Mouse (Mus musculus) midbrain, postnatal 0 days (tissue): Measurements from ENCODE around the gene Eppin. TPM values are rescaled to one million over a fixed set of nuclear protein-coding genes. Genes with fewer than 3 reads are reported as not detected.
A peak's percentile ranks its signal among the peaks of the same experiment; 100 is the strongest.

ENCODE experiments used
- ATAC-seq: fragments of 200-750 bp; cut with Nextera tagmentation; 2 replicates; pipeline ENCODE4 v1.8.0; 2017; ENCODE audit warnings: moderate number of reproducible peaks, mild to moderate bottlenecking, moderate TSS enrichment, moderate library complexity; ENCODE audit not compliant: low FRiP score
- DNase-seq: peaks from one replicate; pipeline ENCODE4 v3.0.0-alpha.2; 2015; ENCODE audit warnings: low spot score
- H3K27ac ChIP-seq: fragments of 300-500 bp; sonication (generic); 2 replicates; pipeline ENCODE4 v1.5.1; 2014; ENCODE audit warnings: low read depth, mild to moderate bottlenecking, low read length, mixed read lengths
- H3K27me3 ChIP-seq: fragments of 300-500 bp; sonication (generic); 2 replicates; pipeline ENCODE4 v1.6.1; 2014; ENCODE audit warnings: low read length, control low read depth, mixed read lengths; ENCODE audit not compliant: insufficient read depth
- H3K36me3 ChIP-seq: fragments of 300-500 bp; sonication (generic); 2 replicates; pipeline ENCODE4 v1.6.1; 2014; ENCODE audit warnings: low read length, control low read depth, mixed read lengths; ENCODE audit not compliant: insufficient read depth
- H3K4me1 ChIP-seq: fragments of 300-500 bp; sonication (generic); 2 replicates; pipeline ENCODE4 v1.6.1; 2014; ENCODE audit warnings: mild to moderate bottlenecking, control low read depth, antibody characterized with exemption, low read length, mixed read lengths; ENCODE audit not compliant: insufficient read depth
- H3K4me2 ChIP-seq: fragments of 300-500 bp; sonication (generic); 2 replicates; pipeline ENCODE4 v1.6.1; 2014; ENCODE audit warnings: low read depth, mild to moderate bottlenecking, low read length, mixed read lengths; ENCODE audit not compliant: poor library complexity, severe bottlenecking
- H3K4me3 ChIP-seq: fragments of 300-500 bp; sonication (generic); 2 replicates; pipeline ENCODE4 v1.5.1; 2014; ENCODE audit warnings: low read depth, mild to moderate bottlenecking, low read length, moderate library complexity
- H3K9ac ChIP-seq: fragments of 300-500 bp; sonication (generic); replicated peaks from 2 replicates; pipeline ENCODE4 v1.6.1; 2014; ENCODE audit warnings: mild to moderate bottlenecking, low read length, moderate library complexity, mixed read lengths; ENCODE audit not compliant: poor library complexity, severe bottlenecking
- H3K9me3 ChIP-seq: fragments of 300-500 bp; sonication (generic); 2 replicates; pipeline ENCODE4 v1.6.1; 2016; ENCODE audit warnings: low read length, control low read depth
- CTCF ChIP-seq: IDR thresholded peaks from 2 replicates; pipeline ENCODE4 v1.5.1; 2016; ENCODE audit warnings: antibody characterized with exemption, mild to moderate bottlenecking
- WGBS: fragments of 180-500 bp; shearing (Covaris S2); extraction: QIAGEN DNeasy Blood & Tissue Kit; methylation state at CpG from one replicate; pipeline ENCODE4 v1.1.7; 2014; 5-methylcytosine and 5-hydroxymethylcytosine counted together
- polyA plus RNA-seq: library from polyadenylated mRNA; unstranded; fragments of >200 nt; fragmentation: Nextera tagmentation; extraction: Ambion mirVana; gene quantifications from 2 replicates; pipeline ENCODE4 v1.2.1, GENCODE M21; 2015
- total RNA-seq: library from RNA; depleted of rRNA; stranded (reverse); fragments of >200 nt; gene quantifications from 2 replicates; pipeline ENCODE4 v1.2.3, GENCODE M21; 2014

Eppin gene
- total and polyA plus RNA-seq, 2 experiments from 2014 or later: not detected

GRCm38 (mm10) chr2:164558426-164558825 lies 35.0 kb downstream of the Eppin start:
- no peak for TF ChIP-seq CTCF

GRCm38 (mm10) chr2:164551502-164551901 lies 41.9 kb downstream of the Eppin start:
- ATAC-seq (no peak), DNase-seq (no peak)
- no peaks in the 10 kb centered on the region for H3K9me3 ChIP-seq
- no peak overlapping the region for H3K9ac ChIP-seq
- H3K27ac ChIP-seq: no peak overlapping the region
- H3K4me1 ChIP-seq: no peaks in the 10 kb centered on the region; the same call in 1 of the 2 replicates
- H3K27me3 ChIP-seq: no peaks in the 10 kb centered on the region
- WGBS: 92% methylated on average over 9 of the region's 9 CpGs
- H3K4me3 ChIP-seq: no peak overlapping the region
- no peaks in the 10 kb centered on the region for H3K36me3 ChIP-seq
- no peak overlapping the region for H3K4me2 ChIP-seq
- TF ChIP-seq CTCF: no peak

More at GRCm38 (mm10) chr2:164558426-164558825, 35.0 kb downstream of the Eppin start:
- Histone ChIP-seq H3K9ac (no peak overlapping the region), H3K27me3 (no peaks in the 10 kb centered on the region; the same call in 1 of the 2 replicates), H3K36me3 (no peaks in the 10 kb centered on the region), H3K4me2 (no peak overlapping the region), H3K4me1 (no peaks in the 10 kb centered on the region), H3K27ac (no peak overlapping the region), H3K9me3 (no peaks in the 10 kb centered on the region), H3K4me3 (no peak overlapping the region)
- 88% methylated on average over 8 of the region's 8 CpGs for WGBS
- ATAC-seq (no peak), DNase-seq (no peak)

DNA sequence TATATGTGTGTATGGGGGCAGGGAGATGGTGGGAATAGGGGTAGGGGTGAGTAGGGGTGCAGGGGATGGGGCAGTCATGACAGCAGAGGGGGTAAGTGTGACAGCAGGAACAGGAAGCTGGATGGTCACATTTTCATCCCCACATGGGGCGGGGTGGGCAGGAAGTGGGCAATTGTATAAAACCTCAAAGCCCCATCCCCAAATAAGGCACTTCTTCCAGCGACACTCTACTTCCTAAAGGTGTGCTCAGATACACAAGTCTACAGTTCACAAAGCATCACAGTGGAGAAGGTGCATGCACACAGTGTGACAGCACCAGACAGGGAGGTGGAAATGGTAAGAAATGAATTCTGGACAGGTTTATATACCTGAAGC lies 42.5 kb downstream of the Eppin start:
- Histone ChIP-seq H3K4me3 (no peak overlapping the region), H3K27me3 (no peaks in the 10 kb centered on the region), H3K9me3 (no peaks in the 10 kb centered on the region), H3K4me2 (no peak overlapping the region), H3K36me3 (no peaks in the 10 kb centered on the region), H3K27ac (no peak overlapping the region), H3K4me1 (no peaks in the 10 kb centered on the region; the same call in 1 of the 2 replicates), H3K9ac (no peak overlapping the region)
- DNase-seq (no peak), ATAC-seq (no peak)
- no peak for TF ChIP-seq CTCF
- 74% methylated on average over 2 of the region's 2 CpGs for WGBS

DNA sequence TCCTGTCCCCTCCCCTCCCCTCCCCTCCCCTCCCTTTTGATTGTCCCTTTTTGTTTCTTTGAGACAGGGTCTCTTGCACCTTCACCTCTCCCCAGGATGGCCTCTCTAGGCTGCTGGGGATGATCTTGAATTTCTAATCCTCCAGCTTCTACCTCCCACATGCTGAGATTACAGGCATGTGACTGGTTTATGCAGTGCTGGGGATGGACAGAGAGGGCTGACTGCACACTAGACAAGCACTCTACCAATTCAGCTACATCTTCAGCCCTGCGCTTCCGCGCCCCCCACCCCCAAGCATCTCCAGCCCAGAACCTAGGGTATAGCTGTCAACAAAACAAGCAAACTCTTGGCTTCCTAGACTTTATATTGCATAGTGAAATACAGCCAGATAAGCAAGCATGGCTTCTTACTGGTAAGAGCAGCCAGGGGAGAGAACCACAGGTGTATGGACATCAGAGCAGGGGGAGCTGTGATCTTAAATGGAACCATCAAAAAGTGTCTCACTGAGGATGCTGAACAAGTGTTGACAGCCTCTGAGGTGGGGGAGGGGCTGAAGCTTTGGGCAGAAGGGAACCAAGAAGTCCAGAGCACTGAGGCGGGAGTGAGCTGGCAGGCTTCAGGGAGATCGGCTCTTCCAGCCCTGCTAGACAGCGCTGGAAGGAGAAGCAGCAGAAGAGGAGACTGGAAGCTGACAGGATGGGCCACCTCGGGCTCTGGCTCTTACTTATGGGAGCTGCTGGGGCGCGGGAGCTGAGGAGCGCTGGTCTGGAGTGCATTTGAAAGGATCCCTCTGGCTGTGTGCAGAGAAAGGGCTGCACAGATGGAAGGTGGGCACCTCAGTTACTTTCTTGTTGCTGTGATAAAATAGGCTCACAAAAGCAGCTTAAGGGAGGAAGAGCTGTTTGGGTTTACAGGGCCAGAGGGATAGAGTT lies 43.2 kb downstream of the Eppin start:
- no peak for TF ChIP-seq CTCF
- peak; percentile 11 for DNase-seq
- H3K4me3 ChIP-seq: no peak overlapping the region
- H3K27ac ChIP-seq: no peak overlapping the region
- no peaks in the 10 kb centered on the region; the same call in 1 of the 2 replicates for H3K4me1 ChIP-seq
- H3K4me2 ChIP-seq: peak overlapping the region; percentile 4; the same call in 1 of the 2 replicates
- H3K27me3 ChIP-seq: no peaks in the 10 kb centered on the region
- no peak overlapping the region for H3K9ac ChIP-seq
- WGBS: 10% methylated on average over 10 of the region's 10 CpGs
- ATAC-seq: peak; percentile 38; the same call in 1 of the 2 replicates
- H3K36me3 ChIP-seq: no peaks in the 10 kb centered on the region
- no peaks in the 10 kb centered on the region for H3K9me3 ChIP-seq

- Histone ChIP-seq H3K9me3 (no peaks in the 10 kb centered on the region), H3K9ac (no peak overlapping the region), H3K4me1 (no peaks in the 10 kb centered on the region; the same call in 1 of the 2 replicates), H3K4me3 (no peak overlapping the region), H3K36me3 (no peaks in the 10 kb centered on the region), H3K27me3 (no peaks in the 10 kb centered on the region), H3K4me2 (no peak overlapping the region), H3K27ac (no peak overlapping the region)
- no peak for TF ChIP-seq CTCF
- DNase-seq: no peak
- WGBS: 39% methylated on average over 4 of the region's 4 CpGs
- no peak for ATAC-seq
Measured at GRCm38 (mm10) chr2:164549338-164549737, 44.1 kb downstream of the Eppin start.

DNA sequence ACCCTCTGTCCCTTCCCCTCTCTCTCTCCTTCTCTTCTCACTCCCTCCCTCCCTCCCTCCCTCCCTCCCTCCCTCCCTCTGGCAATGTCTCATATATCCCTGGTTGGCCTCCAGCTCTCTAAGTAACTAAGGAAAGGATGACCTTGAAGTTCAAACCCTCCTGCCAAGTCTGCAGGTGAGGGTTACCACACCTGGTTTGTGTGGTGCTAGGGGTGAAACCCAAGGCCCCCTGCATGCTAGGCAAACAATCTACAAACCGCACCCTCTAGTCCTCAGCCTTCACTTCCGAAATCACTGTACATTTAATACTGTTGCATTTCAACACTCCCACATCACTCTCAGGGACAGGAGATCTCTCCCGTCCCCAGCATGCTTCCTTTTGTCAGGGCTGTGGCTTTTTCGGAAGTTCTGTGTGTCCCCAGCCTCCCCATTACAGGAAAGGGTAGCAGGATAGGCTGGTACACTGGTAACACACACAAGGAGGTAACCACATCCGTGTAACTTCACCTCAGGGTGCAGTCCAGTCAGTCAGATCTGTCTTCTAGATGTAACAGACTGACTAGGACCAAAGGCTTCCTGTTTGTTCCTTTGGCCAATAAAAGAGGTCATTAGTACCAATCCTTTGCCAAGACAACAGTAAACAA lies 48.8 kb downstream of the Eppin start:
- no peak for TF ChIP-seq CTCF
- no peaks in the 10 kb centered on the region for H3K27me3 ChIP-seq
- ATAC-seq (no peak), DNase-seq (no peak)
- no peak overlapping the region for H3K9ac ChIP-seq
- no peaks in the 10 kb centered on the region for H3K4me1 ChIP-seq
- H3K4me3 ChIP-seq: no peak overlapping the region
- H3K9me3 ChIP-seq: no peaks in the 10 kb centered on the region
- no peak overlapping the region for H3K4me2 ChIP-seq
- H3K27ac ChIP-seq: no peak overlapping the region
- H3K36me3 ChIP-seq: no peaks in the 10 kb centered on the region
- WGBS: 55% methylated on average over 5 of the region's 5 CpGs
